Mouse (Mus musculus) left cerebral cortex, postnatal 25 days (tissue): ENCODE results near the gene Ccdc27. TPM values are rescaled to one million over a fixed set of nuclear protein-coding genes. Genes with fewer than 3 reads are reported as not detected.

ENCODE experiments used
- DNase-seq, 2 experiments: peaks; one replicate each; pipeline ENCODE4 v3.0.0; 2022; ENCODE audit warnings: low spot score in 2 of 2, mixed read lengths in 1 of 2
- intact Hi-C: fragments of 180-260 bp; cut with DNase I; formaldehyde crosslinking; loops from one replicate; pipeline ENCODE4 v1.15.1; 2025
- total RNA-seq, 2 experiments: library from RNA; stranded (reverse); gene quantifications; 2 replicates each; pipeline ENCODE4 v1.2.3; 2021

Ccdc27 gene
- total RNA-seq, 2 experiments from 2014 or later: not detected

GRCm38 (mm10) chr4:154028066-154028465 lies 14.4 kb downstream of the Ccdc27 start:
- no peak for DNase-seq
- intact Hi-C loops: loop anchor here (5.0 kb wide), 1 partner anchor 79 kb away; no protein-coding TSS in a partner anchor

- intact Hi-C loops: loop anchor here (5.0 kb wide), 1 partner anchor 81 kb away; no protein-coding TSS in a partner anchor
- no peak for DNase-seq
Measured at GRCm38 (mm10) chr4:154026441-154026761, 16.1 kb downstream of the Ccdc27 start.

GRCm38 (mm10) chr4:154025641-154026440 lies 16.6 kb downstream of the Ccdc27 start, which contains the start of gene Smim1:
Gene Smim1, minus strand, starts transcription at chr4:154026230.
- DNase-seq: peak; percentile 55 to 66
- intact Hi-C loops: loop anchor here (5.0 kb wide), 1 partner anchor 81 kb away; no protein-coding TSS in a partner anchor

- intact Hi-C loops: loop anchor here (5.0 kb wide), 1 partner anchor 82 kb away; no protein-coding TSS in a partner anchor
Measured at GRCm38 (mm10) chr4:154024729-154025521, 17.6 kb downstream of the Ccdc27 start.

GRCm38 (mm10) chr4:154023754-154024601 lies 18.5 kb downstream of the Ccdc27 start:
- peak in 1 of 2 experiments; percentile 61 for DNase-seq
- intact Hi-C loops: no loop called here

More at GRCm38 (mm10) chr4:154024729-154025521, 17.6 kb downstream of the Ccdc27 start:
- DNase-seq: peak; percentile 56 to 74

GRCm38 (mm10) chr4:154022844-154023243 lies 19.6 kb downstream of the Ccdc27 start:
- intact Hi-C loops: no loop called here
- DNase-seq: peak in 1 of 2 experiments; percentile 25

- intact Hi-C loops: no loop called here
- DNase-seq: peak in 1 of 2 experiments; percentile 35
Measured at GRCm38 (mm10) chr4:154022407-154022806, 20.1 kb downstream of the Ccdc27 start.

- intact Hi-C loops: no loop called here
- DNase-seq: no peak
Measured at GRCm38 (mm10) chr4:154021432-154021831, 21.0 kb downstream of the Ccdc27 start.

GRCm38 (mm10) chr4:154019571-154019970 lies 22.9 kb downstream of the Ccdc27 start:
- peak; percentile 47 to 54 for DNase-seq
- intact Hi-C loops: no loop called here

- DNase-seq: no peak
- intact Hi-C loops: no loop called here
Measured at GRCm38 (mm10) chr4:154015476-154015875, 27.0 kb downstream of the Ccdc27 start.

GRCm38 (mm10) chr4:154012132-154012882 lies 30.2 kb downstream of the Ccdc27 start:
- DNase-seq: peak in 1 of 2 experiments; percentile 17
- intact Hi-C loops: loop anchor here (5.0 kb wide), 1 partner anchor 145 kb away; no protein-coding TSS in a partner anchor

- peak; percentile 87 to 90 for DNase-seq
- intact Hi-C loops: loop anchor here (2.0 to 5.0 kb wide), 2 partner anchors 37 to 146 kb away; partner anchors contain the start of genes Cep104 and Dffb
Measured at GRCm38 (mm10) chr4:154011646-154012089, 30.8 kb downstream of the Ccdc27 start, which contains the start of gene Lrrc47. Gene Lrrc47, plus strand, starts transcription at chr4:154011731.

GRCm38 (mm10) chr4:154010907-154011645 lies 31.4 kb downstream of the Ccdc27 start:
- intact Hi-C loops: loop anchor here (2.0 to 5.0 kb wide), 2 partner anchors 36 to 146 kb away; partner anchors contain the start of genes Cep104 and Dffb
- no peak for DNase-seq

- intact Hi-C loops: no loop called here
- DNase-seq: no peak
Measured at GRCm38 (mm10) chr4:154007759-154008158, 34.7 kb downstream of the Ccdc27 start.

GRCm38 (mm10) chr4:154006264-154006663 lies 36.2 kb downstream of the Ccdc27 start:
- DNase-seq: no peak
- intact Hi-C loops: no loop called here

GRCm38 (mm10) chr4:154005488-154005887 lies 37.0 kb downstream of the Ccdc27 start:
- peak in 1 of 2 experiments; percentile 41 for DNase-seq
- intact Hi-C loops: no loop called here

- no peak for DNase-seq
- intact Hi-C loops: no loop called here
Measured at GRCm38 (mm10) chr4:153993505-153993904, 49.0 kb downstream of the Ccdc27 start.

- intact Hi-C loops: no loop called here
- DNase-seq: no peak
Measured at GRCm38 (mm10) chr4:153992715-153993114, 49.8 kb downstream of the Ccdc27 start.
